Mouse (Mus musculus) liver, adult (tissue): ENCODE results near the gene Hoxb9.

Experiments
- GATA4 ChIP-seq: IDR thresholded peaks from 2 replicates; pipeline ENCODE4 v1.6.1; 2014; ENCODE audit warnings: mild to moderate bottlenecking, low read length; ENCODE audit not compliant: insufficient replicate concordance

Hoxb9 gene

GRCm38 (mm10) chr11:96270996-96271540 is at the start of gene Hoxb9:
Gene Hoxb9, plus strand, starts transcription at chr11:96271457.
- no peak for TF ChIP-seq GATA4

GRCm38 (mm10) chr11:96223813-96224212 is 47.4 kb upstream of the Hoxb9 start:
- TF ChIP-seq GATA4: no peak

GRCm38 (mm10) chr11:96227676-96228075 is 43.6 kb upstream of the Hoxb9 start:
- no peak for TF ChIP-seq GATA4

- TF ChIP-seq GATA4: no peak
Measured at GRCm38 (mm10) chr11:96234906-96235305, 36.4 kb upstream of the Hoxb9 start.

GRCm38 (mm10) chr11:96240211-96240610 is 31.0 kb upstream of the Hoxb9 start:
- TF ChIP-seq GATA4: no peak

GRCm38 (mm10) chr11:96250901-96251300 is 20.4 kb upstream of the Hoxb9 start:
- no peak for TF ChIP-seq GATA4

- no peak for TF ChIP-seq GATA4
Measured at GRCm38 (mm10) chr11:96251480-96252031, 19.7 kb upstream of the Hoxb9 start.

- TF ChIP-seq GATA4: no peak
Measured at GRCm38 (mm10) chr11:96252541-96253120, 18.6 kb upstream of the Hoxb9 start.

- no peak for TF ChIP-seq GATA4
Measured at GRCm38 (mm10) chr11:96254221-96254620, 17.0 kb upstream of the Hoxb9 start.

GRCm38 (mm10) chr11:96255111-96255995 is 15.9 kb upstream of the Hoxb9 start:
- no peak for TF ChIP-seq GATA4

GRCm38 (mm10) chr11:96255996-96256445 is 15.2 kb upstream of the Hoxb9 start:
- no peak for TF ChIP-seq GATA4

GRCm38 (mm10) chr11:96257141-96257540 is 14.1 kb upstream of the Hoxb9 start:
- no peak for TF ChIP-seq GATA4

- TF ChIP-seq GATA4: no peak
Measured at GRCm38 (mm10) chr11:96259038-96259437, 12.2 kb upstream of the Hoxb9 start.

GRCm38 (mm10) chr11:96259511-96259910 is 11.7 kb upstream of the Hoxb9 start:
- no peak for TF ChIP-seq GATA4

GRCm38 (mm10) chr11:96260310-96260970 is 10.8 kb upstream of the Hoxb9 start:
- no peak for TF ChIP-seq GATA4
